Mouse (Mus musculus): ENCODE data around the gene Tmem184b. TPM values are rescaled to one million over a fixed set of nuclear protein-coding genes. Genes with fewer than 3 reads are reported as not detected.
A peak's percentile ranks its signal among the peaks of the same experiment; 100 is the strongest.

The Tmem184b gene
- polyA plus RNA-seq, 1 experiment = 110 TPM

DNA sequence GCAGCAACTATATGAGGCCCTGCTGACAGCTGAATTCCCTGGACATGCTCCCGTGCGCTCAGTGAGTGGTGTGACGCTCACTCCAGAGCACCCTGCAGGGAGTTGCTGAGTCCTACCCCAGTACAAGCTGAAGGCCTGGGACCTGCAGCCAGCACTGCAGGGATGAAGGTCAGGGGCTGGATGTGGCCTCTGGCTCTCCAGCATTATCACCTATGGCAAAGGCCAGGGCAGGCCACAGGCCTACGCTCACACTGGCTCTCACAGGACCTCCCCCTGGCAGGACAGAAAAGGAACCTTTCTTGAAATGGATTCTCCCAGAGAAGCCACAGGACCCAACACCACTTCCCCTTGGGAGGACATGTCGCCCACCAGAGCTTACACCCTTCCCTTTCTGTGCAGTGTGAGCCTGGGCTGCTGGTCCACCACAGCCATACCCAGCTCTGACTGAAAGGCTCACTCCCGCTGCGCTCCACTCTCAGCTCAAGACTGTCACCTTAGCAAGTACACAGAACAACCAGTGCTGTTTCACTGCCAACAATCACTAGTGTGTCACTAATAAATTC, 33.0 kb downstream of the Tmem184b start:
- no peak overlapping the region for H3K4me3 ChIP-seq
- H3ac ChIP-seq (ENCODE audit: control insufficient read depth, insufficient read length) = no peak overlapping the region
- no peak for TF ChIP-seq MYOG (IDR thresholded peaks at IDR 0.05; ENCODE audit: control insufficient read depth in 1 of 3, insufficient read depth in 1 of 3, insufficient read length in 2 of 3, low read depth in 2 of 3)
- TF ChIP-seq MAX (IDR thresholded peaks at IDR 0.05; ENCODE audit: low read depth) = no peak
- no peak for TF ChIP-seq TCF3 (IDR thresholded peaks at IDR 0.05; ENCODE audit: insufficient read length, low read depth)
- TF ChIP-seq SRF (IDR thresholded peaks at IDR 0.05; ENCODE audit: control insufficient read depth, insufficient read length, low read depth) = no peak
- no peak for TF ChIP-seq USF1 (IDR thresholded peaks at IDR 0.05; ENCODE audit: low read depth)
- no peak for TF ChIP-seq E2F4 (IDR thresholded peaks at IDR 0.05; ENCODE audit: insufficient read depth)
- TF ChIP-seq MYOD1 (IDR thresholded peaks at IDR 0.05; ENCODE audit: control insufficient read depth in 1 of 3, insufficient read length in 2 of 3, low read depth in 2 of 3) = no peak
- TF ChIP-seq REST (IDR thresholded peaks at IDR 0.05; ENCODE audit: insufficient read depth, insufficient read length) = no peak
- TF ChIP-seq POLR2AphosphoS2 (IDR thresholded peaks at IDR 0.05; ENCODE audit: insufficient read length, low read depth) = no peak
- TF ChIP-seq CEBPB (IDR thresholded peaks at IDR 0.05; ENCODE audit: insufficient read depth, poor library complexity, severe bottlenecking) = no peak
- no peak for TF ChIP-seq TCF12 (IDR thresholded peaks at IDR 0.05; ENCODE audit: insufficient read depth, poor library complexity, severe bottlenecking)
- TF ChIP-seq POLR2A (IDR thresholded peaks at IDR 0.05; ENCODE audit: insufficient read length, low read depth) = no peak
- peaks cover 28% of the 10 kb centered on the region for H3K36me3 ChIP-seq (ENCODE audit: control insufficient read depth, insufficient read depth)
- no peaks in the 10 kb centered on the region for H3K27me3 ChIP-seq (ENCODE audit: control insufficient read depth, insufficient read depth, insufficient read length)
- no peak overlapping the region for H3K4me2 ChIP-seq (ENCODE audit: low read depth)
- H3K79me2 ChIP-seq (ENCODE audit: control insufficient read depth, insufficient read depth) = no peaks in the 10 kb centered on the region

DNA sequence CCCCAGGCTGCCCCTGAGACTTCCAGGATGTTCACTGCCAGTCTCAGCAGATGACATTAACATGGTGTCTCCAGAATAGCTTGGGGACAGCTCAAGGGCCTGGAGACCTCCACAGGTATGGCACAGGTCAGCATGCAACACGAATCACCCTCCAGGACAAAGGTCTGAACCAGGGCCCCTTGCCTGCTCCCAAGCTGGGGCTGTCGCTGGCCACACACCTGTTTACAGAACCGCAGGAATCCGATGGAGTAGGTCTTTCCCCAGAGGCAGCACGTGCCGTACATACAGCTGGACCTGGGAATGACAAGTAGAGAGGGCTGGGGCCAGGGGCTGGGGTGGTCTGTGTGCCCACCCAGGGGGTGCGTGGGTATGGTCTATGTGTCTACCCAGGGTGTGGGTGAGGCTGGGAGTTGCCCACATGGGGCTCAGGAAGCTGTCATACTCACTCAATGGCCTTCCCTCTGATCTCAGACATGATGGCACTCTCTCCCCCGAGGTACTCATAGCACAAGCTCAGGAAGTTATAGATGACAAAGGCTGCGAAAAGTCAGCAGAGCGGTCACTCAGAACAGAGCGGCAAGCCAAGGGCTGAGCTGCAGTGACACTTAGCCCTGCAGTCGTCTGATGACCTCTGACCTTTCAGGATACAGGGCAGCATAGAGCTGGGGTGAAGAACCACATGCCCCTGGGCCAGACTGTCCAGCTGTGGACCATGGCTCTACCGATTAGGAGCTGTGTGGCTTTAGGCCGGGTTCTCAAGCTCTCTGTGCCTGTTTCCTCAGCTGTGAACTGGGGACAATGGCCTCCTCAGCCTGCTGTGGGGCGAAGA, 33.7 kb downstream of the Tmem184b start:
- H3K36me3 ChIP-seq (ENCODE audit: control insufficient read depth, insufficient read depth) = peaks cover 29% of the 10 kb centered on the region
- H3K27me3 ChIP-seq (ENCODE audit: control insufficient read depth, insufficient read depth, insufficient read length) = no peaks in the 10 kb centered on the region
- H3ac ChIP-seq (ENCODE audit: control insufficient read depth, insufficient read length) = no peak overlapping the region
- TF ChIP-seq E2F4 (IDR thresholded peaks at IDR 0.05; ENCODE audit: insufficient read depth) (no peak), MYOD1 (IDR thresholded peaks at IDR 0.05; ENCODE audit: control insufficient read depth in 1 of 3, insufficient read length in 2 of 3, low read depth in 2 of 3) (peak in 1 of 3 experiments; percentile 26)
- no peaks in the 10 kb centered on the region for H3K79me2 ChIP-seq (ENCODE audit: control insufficient read depth, insufficient read depth)
- no peak overlapping the region for H3K4me2 ChIP-seq (ENCODE audit: low read depth)
- no peak overlapping the region for H3K4me3 ChIP-seq

GRCm38 (mm10) chr15:79368861-79369440, 34.4 kb downstream of the Tmem184b start:
- H3K36me3 ChIP-seq (ENCODE audit: control insufficient read depth, insufficient read depth) = peaks cover 25% of the 10 kb centered on the region
- H3K27me3 ChIP-seq (ENCODE audit: control insufficient read depth, insufficient read depth, insufficient read length) = no peaks in the 10 kb centered on the region
- H3K79me2 ChIP-seq (ENCODE audit: control insufficient read depth, insufficient read depth) = no peaks in the 10 kb centered on the region
- TF ChIP-seq POLR2AphosphoS2 (IDR thresholded peaks at IDR 0.05; ENCODE audit: insufficient read length, low read depth) (no peak), CEBPB (IDR thresholded peaks at IDR 0.05; ENCODE audit: insufficient read depth, poor library complexity, severe bottlenecking) (no peak), E2F4 (IDR thresholded peaks at IDR 0.05; ENCODE audit: insufficient read depth) (no peak), REST (IDR thresholded peaks at IDR 0.05; ENCODE audit: insufficient read depth, insufficient read length) (no peak), POLR2A (IDR thresholded peaks at IDR 0.05; ENCODE audit: insufficient read length, low read depth) (no peak), USF1 (IDR thresholded peaks at IDR 0.05; ENCODE audit: low read depth) (no peak)
- H3K4me3 ChIP-seq = no peak overlapping the region
- H3K4me2 ChIP-seq (ENCODE audit: low read depth) = peak overlapping the region; percentile 46
- H3ac ChIP-seq (ENCODE audit: control insufficient read depth, insufficient read length) = no peak overlapping the region

DNA sequence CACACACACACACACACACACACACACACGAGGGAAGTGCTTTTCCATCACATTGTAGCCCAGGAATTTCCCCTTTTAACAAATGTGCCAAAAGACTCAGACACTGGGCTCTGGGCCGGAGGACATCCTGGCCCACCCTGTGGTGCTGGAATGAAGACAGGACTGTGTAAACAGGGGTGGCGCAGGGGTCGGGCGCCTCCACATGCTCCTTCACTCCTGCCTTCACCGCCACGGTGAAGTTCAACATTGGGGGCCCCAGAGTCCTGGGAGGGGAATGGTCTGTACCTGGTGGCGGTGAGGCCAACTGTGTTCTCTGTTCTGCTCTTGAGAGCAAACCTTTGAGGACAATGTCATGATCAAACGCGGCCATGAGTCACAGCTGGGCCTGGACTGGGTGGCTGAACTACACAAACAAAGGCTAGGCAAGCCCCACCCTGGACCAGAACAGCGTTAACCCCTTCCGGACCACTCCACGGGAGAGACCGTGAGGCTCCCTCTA, 35.0 kb downstream of the Tmem184b start:
- Histone ChIP-seq H3K4me3 (no peak overlapping the region), H3K36me3 (ENCODE audit: control insufficient read depth, insufficient read depth) (peaks cover 25% of the 10 kb centered on the region), H3ac (ENCODE audit: control insufficient read depth, insufficient read length) (no peak overlapping the region), H3K4me2 (ENCODE audit: low read depth) (peak overlapping the region; percentile 46), H3K27me3 (ENCODE audit: control insufficient read depth, insufficient read depth, insufficient read length) (no peaks in the 10 kb centered on the region), H3K79me2 (ENCODE audit: control insufficient read depth, insufficient read depth) (no peaks in the 10 kb centered on the region)
- no peak for TF ChIP-seq CEBPB (IDR thresholded peaks at IDR 0.05; ENCODE audit: insufficient read depth, poor library complexity, severe bottlenecking)
- no peak for TF ChIP-seq USF1 (IDR thresholded peaks at IDR 0.05; ENCODE audit: low read depth)
- no peak for TF ChIP-seq POLR2A (IDR thresholded peaks at IDR 0.05; ENCODE audit: insufficient read length, low read depth)
- no peak for TF ChIP-seq REST (IDR thresholded peaks at IDR 0.05; ENCODE audit: insufficient read depth, insufficient read length)
- TF ChIP-seq SRF (IDR thresholded peaks at IDR 0.05; ENCODE audit: control insufficient read depth, insufficient read length, low read depth) = no peak
- TF ChIP-seq TCF12 (IDR thresholded peaks at IDR 0.05; ENCODE audit: insufficient read depth, poor library complexity, severe bottlenecking) = no peak
- no peak for TF ChIP-seq TCF3 (IDR thresholded peaks at IDR 0.05; ENCODE audit: insufficient read length, low read depth)
- TF ChIP-seq MAX (IDR thresholded peaks at IDR 0.05; ENCODE audit: low read depth) = no peak
- TF ChIP-seq MYOG (IDR thresholded peaks at IDR 0.05; ENCODE audit: control insufficient read depth in 1 of 3, insufficient read depth in 1 of 3, insufficient read length in 2 of 3, low read depth in 2 of 3) = no peak
- no peak for TF ChIP-seq POLR2AphosphoS2 (IDR thresholded peaks at IDR 0.05; ENCODE audit: insufficient read length, low read depth)

DNA sequence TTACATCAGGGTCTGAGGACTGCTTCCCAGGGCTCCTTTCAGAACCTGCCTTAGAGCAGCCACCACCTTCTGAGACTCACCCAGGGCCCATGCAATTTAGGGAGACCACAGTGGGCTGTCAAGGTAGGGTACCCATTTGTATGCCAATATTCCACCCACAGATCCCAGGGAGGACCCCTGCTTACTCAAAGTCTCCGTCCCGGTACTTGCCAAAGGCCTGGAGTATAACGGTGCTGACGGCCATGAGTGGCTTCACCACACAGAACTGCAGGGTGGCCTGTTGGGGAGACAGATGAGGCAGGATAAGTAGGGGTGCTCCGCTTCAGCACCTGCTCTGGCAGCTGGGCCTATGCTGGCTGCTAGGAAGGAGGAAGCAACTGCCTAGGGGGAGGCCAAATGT, 37.0 kb downstream of the Tmem184b start:
- Histone ChIP-seq H3K4me2 (ENCODE audit: low read depth) (no peak overlapping the region), H3K4me3 (no peak overlapping the region), H3K36me3 (ENCODE audit: control insufficient read depth, insufficient read depth) (peaks cover 18% of the 10 kb centered on the region), H3K79me2 (ENCODE audit: control insufficient read depth, insufficient read depth) (no peaks in the 10 kb centered on the region), H3ac (ENCODE audit: control insufficient read depth, insufficient read length) (no peak overlapping the region), H3K27me3 (ENCODE audit: control insufficient read depth, insufficient read depth, insufficient read length) (no peaks in the 10 kb centered on the region)
- TF ChIP-seq USF1 (IDR thresholded peaks at IDR 0.05; ENCODE audit: low read depth) = no peak
- TF ChIP-seq SRF (IDR thresholded peaks at IDR 0.05; ENCODE audit: control insufficient read depth, insufficient read length, low read depth) = no peak
- no peak for TF ChIP-seq TCF3 (IDR thresholded peaks at IDR 0.05; ENCODE audit: insufficient read length, low read depth)
- no peak for TF ChIP-seq TCF12 (IDR thresholded peaks at IDR 0.05; ENCODE audit: insufficient read depth, poor library complexity, severe bottlenecking)
- no peak for TF ChIP-seq POLR2A (IDR thresholded peaks at IDR 0.05; ENCODE audit: insufficient read length, low read depth)

Data from myocyte (in vitro differentiated cells).